Mouse (Mus musculus) lung, embryonic 16.5 days (tissue): ENCODE measurements around the gene Timm22. TPM values are rescaled to one million over a fixed set of nuclear protein-coding genes. Genes with fewer than 3 reads are reported as not detected.

Experiments
- ATAC-seq: fragments of 200-750 bp; cut with Nextera tagmentation; 2 replicates; pipeline ENCODE4 v1.8.0; 2017; ENCODE audit warnings: low read depth, mild to moderate bottlenecking, moderate library complexity
- H3K27ac ChIP-seq: fragments of 300-500 bp; sonication (generic); 2 replicates; pipeline ENCODE4 v1.5.1; 2014; ENCODE audit warnings: mild to moderate bottlenecking, control low read depth, low read length
- H3K27me3 ChIP-seq: fragments of 300-500 bp; sonication (generic); 2 replicates; pipeline ENCODE4 v1.6.1; 2014; ENCODE audit warnings: low read depth, low read length, mixed read lengths; ENCODE audit not compliant: control insufficient read depth, insufficient read depth
- H3K36me3 ChIP-seq: fragments of 300-500 bp; sonication (generic); 2 replicates; pipeline ENCODE4 v1.6.1; 2014; ENCODE audit warnings: low read length; ENCODE audit not compliant: control insufficient read depth, insufficient read depth
- H3K4me1 ChIP-seq: fragments of 300-500 bp; sonication (generic); replicated peaks from 2 replicates; pipeline ENCODE4 v1.6.1; 2014; ENCODE audit warnings: low read length, mixed read lengths; ENCODE audit not compliant: control insufficient read depth, insufficient read depth
- H3K4me2 ChIP-seq: fragments of 300-500 bp; sonication (generic); 2 replicates; pipeline ENCODE4 v1.6.1; 2014; ENCODE audit warnings: low read depth, low read length, control low read depth
- H3K4me3 ChIP-seq: fragments of 300-500 bp; sonication (generic); 2 replicates; pipeline ENCODE4 v1.5.1; 2014; ENCODE audit warnings: mild to moderate bottlenecking, low read length, control low read depth
- H3K9ac ChIP-seq: fragments of 300-500 bp; sonication (generic); 2 replicates; pipeline ENCODE4 v1.6.1; 2014; ENCODE audit warnings: low read length, control low read depth
- H3K9me3 ChIP-seq: fragments of 300-500 bp; sonication (generic); 2 replicates; pipeline ENCODE4 v1.6.1; 2016; ENCODE audit warnings: low read length; ENCODE audit not compliant: control insufficient read depth
- WGBS: fragments of 180-500 bp; shearing (Covaris S2); extraction: QIAGEN DNeasy Blood & Tissue Kit; methylation state at CpG from one replicate; pipeline ENCODE4 v1.1.7; 2014; 5-methylcytosine and 5-hydroxymethylcytosine counted together
- polyA plus RNA-seq: library from polyadenylated mRNA; unstranded; fragments of >200 nt; fragmentation: Nextera tagmentation; extraction: Ambion mirVana; gene quantifications from 2 replicates; pipeline ENCODE4 v1.2.1, GENCODE M21; 2015

Timm22 gene
- polyA plus RNA-seq, 1 experiment from 2014 or later: 97.3 TPM

- Histone ChIP-seq H3K9me3 (no peaks in the 10 kb centered on the region), H3K36me3 (no peaks in the 10 kb centered on the region), H3K27me3 (no peaks in the 10 kb centered on the region), H3K4me2 (no peak overlapping the region), H3K4me1 (peaks cover 26% of the 10 kb centered on the region), H3K4me3 (no peak overlapping the region), H3K27ac (no peak overlapping the region), H3K9ac (no peak overlapping the region)
- ATAC-seq: no peak
These were observed 36.3 kb upstream of the Timm22 start for GRCm38 (mm10) chr11:76370491-76370890.

- no peak overlapping the region for H3K27ac ChIP-seq
- 59% methylated on average over 2 of the region's 2 CpGs for WGBS
- no peaks in the 10 kb centered on the region for H3K27me3 ChIP-seq
- no peak overlapping the region for H3K9ac ChIP-seq
- no peak overlapping the region for H3K4me2 ChIP-seq
- H3K4me3 ChIP-seq: no peak overlapping the region
- no peaks in the 10 kb centered on the region for H3K36me3 ChIP-seq
- no peak for ATAC-seq
- no peaks in the 10 kb centered on the region for H3K9me3 ChIP-seq
- peaks cover 26% of the 10 kb centered on the region for H3K4me1 ChIP-seq
These were observed 34.6 kb upstream of the Timm22 start for GRCm38 (mm10) chr11:76372120-76372519.

- H3K27ac ChIP-seq: peak overlapping the region; percentile 58
- peaks cover 26% of the 10 kb centered on the region for H3K4me1 ChIP-seq
- H3K9me3 ChIP-seq: no peaks in the 10 kb centered on the region
- H3K9ac ChIP-seq: no peak overlapping the region
- H3K4me2 ChIP-seq: no peak overlapping the region
- H3K27me3 ChIP-seq: no peaks in the 10 kb centered on the region
- 45% methylated on average over 6 of the region's 6 CpGs for WGBS
- no peak overlapping the region for H3K4me3 ChIP-seq
- no peak for ATAC-seq
- no peaks in the 10 kb centered on the region for H3K36me3 ChIP-seq
These were observed 34.2 kb upstream of the Timm22 start for GRCm38 (mm10) chr11:76372534-76372933.

GRCm38 (mm10) chr11:76374491-76375185 lies 32.1 kb upstream of the Timm22 start:
- H3K36me3 ChIP-seq: no peaks in the 10 kb centered on the region
- no peak overlapping the region for H3K4me3 ChIP-seq
- H3K4me2 ChIP-seq: peak overlapping the region; percentile 28; the same call in 1 of the 2 replicates
- peak overlapping the region; percentile 33 for H3K9ac ChIP-seq
- 24% methylated on average over 17 of the region's 17 CpGs for WGBS
- no peaks in the 10 kb centered on the region for H3K9me3 ChIP-seq
- peak overlapping the region; percentile 90 for H3K27ac ChIP-seq
- no peaks in the 10 kb centered on the region for H3K27me3 ChIP-seq
- ATAC-seq: peak; percentile 91
- peaks cover 24% of the 10 kb centered on the region for H3K4me1 ChIP-seq

- 86% methylated on average over 3 of the region's 3 CpGs for WGBS
- ATAC-seq: no peak
- Histone ChIP-seq H3K27me3 (peaks cover 3% of the 10 kb centered on the region; the same call in 1 of the 2 replicates), H3K27ac (no peak overlapping the region), H3K9me3 (no peaks in the 10 kb centered on the region), H3K4me2 (no peak overlapping the region), H3K4me3 (no peak overlapping the region), H3K9ac (no peak overlapping the region), H3K36me3 (no peaks in the 10 kb centered on the region), H3K4me1 (peaks cover 33% of the 10 kb centered on the region)
These were observed 30.3 kb upstream of the Timm22 start for GRCm38 (mm10) chr11:76376425-76376824.

DNA sequence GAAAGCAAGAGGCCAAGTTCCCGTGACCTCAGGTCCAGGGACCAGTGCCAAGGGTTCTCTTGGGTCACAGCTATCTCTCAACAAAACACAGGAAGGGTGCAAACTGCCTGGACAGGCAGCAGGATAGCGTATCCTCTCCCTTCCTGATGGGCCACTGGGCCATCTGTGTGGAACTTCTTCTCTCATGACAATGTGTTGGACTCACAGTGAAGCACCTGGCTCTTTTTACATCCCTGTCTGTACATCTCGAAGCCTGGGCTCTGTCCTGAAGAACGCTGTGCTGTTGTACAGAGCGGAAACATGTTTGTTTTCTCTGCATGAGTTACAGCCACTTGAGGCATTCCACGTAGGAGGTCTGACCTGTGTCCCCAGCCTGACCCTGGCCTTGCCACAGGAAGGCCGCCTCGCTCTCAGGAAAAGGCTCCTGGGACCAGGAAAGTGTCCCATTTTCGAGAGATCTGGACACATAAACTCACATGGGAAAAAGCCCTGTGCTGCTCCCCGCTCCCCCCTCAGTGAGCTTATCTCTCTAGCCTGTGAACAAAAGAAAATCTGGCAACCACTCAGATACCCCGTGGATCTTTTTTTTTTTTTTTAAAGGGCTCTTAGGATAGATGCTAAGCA lies 26.7 kb upstream of the Timm22 start:
- Histone ChIP-seq H3K4me3 (no peak overlapping the region), H3K4me2 (no peak overlapping the region), H3K9me3 (no peaks in the 10 kb centered on the region), H3K4me1 (peaks cover 19% of the 10 kb centered on the region), H3K36me3 (no peaks in the 10 kb centered on the region), H3K27ac (no peak overlapping the region), H3K9ac (no peak overlapping the region), H3K27me3 (peaks cover 4% of the 10 kb centered on the region; the same call in 1 of the 2 replicates)
- ATAC-seq: 0 out of 2 replicates have a peak, but pooled peaks have one; percentile 21
- WGBS: 29% methylated on average over 11 of the region's 11 CpGs

GRCm38 (mm10) chr11:76381201-76381885 lies 25.4 kb upstream of the Timm22 start:
- Histone ChIP-seq H3K27me3 (peaks cover 4% of the 10 kb centered on the region; the same call in 1 of the 2 replicates), H3K9ac (no peak overlapping the region), H3K9me3 (no peaks in the 10 kb centered on the region), H3K36me3 (no peaks in the 10 kb centered on the region), H3K4me2 (no peak overlapping the region), H3K4me1 (peaks cover 17% of the 10 kb centered on the region), H3K4me3 (no peak overlapping the region), H3K27ac (no peak overlapping the region)
- no peak for ATAC-seq
- WGBS: 75% methylated on average over 15 of the region's 15 CpGs

- no peak overlapping the region for H3K4me2 ChIP-seq
- ATAC-seq: no peak
- H3K4me1 ChIP-seq: peaks cover 17% of the 10 kb centered on the region
These were observed 23.9 kb upstream of the Timm22 start for GRCm38 (mm10) chr11:76382711-76383324.

DNA sequence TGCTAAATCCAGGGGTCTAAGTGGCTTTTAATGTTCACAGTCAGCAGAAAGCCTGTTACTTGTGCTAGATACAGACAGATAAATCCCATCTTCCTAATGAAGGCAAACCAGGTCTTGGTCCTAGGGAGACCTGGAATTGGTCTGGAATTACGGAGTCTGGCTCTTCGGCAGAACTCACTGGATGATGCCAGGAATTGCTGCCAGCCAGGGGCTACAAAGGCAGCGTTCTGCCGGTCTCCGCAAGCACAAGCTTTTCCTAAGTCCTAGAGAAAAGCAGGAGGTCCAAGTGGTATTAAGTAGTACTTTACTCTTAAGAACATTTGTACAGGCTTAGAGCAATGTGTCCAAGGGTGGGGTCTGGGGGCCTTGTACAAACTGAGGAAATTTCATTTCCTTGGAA lies 22.4 kb upstream of the Timm22 start:
- H3K9ac ChIP-seq: no peak overlapping the region
- H3K4me1 ChIP-seq: peaks cover 26% of the 10 kb centered on the region
- H3K9me3 ChIP-seq: no peaks in the 10 kb centered on the region

More at GRCm38 (mm10) chr11:76382711-76383324, 23.9 kb upstream of the Timm22 start:
- WGBS: 64% methylated on average over 13 of the region's 13 CpGs
- H3K36me3 ChIP-seq: no peaks in the 10 kb centered on the region
- H3K9me3 ChIP-seq: no peaks in the 10 kb centered on the region
- H3K9ac ChIP-seq: no peak overlapping the region
- no peak overlapping the region for H3K27ac ChIP-seq
- H3K4me3 ChIP-seq: no peak overlapping the region
- H3K27me3 ChIP-seq: peaks cover 6% of the 10 kb centered on the region

More for the DNA sequence above, 22.4 kb upstream of the Timm22 start:
- H3K4me3 ChIP-seq: no peak overlapping the region
- peak; percentile 39 for ATAC-seq
- H3K4me2 ChIP-seq: no peak overlapping the region
- WGBS: 50% methylated on average over 5 of the region's 5 CpGs
- peaks cover 6% of the 10 kb centered on the region for H3K27me3 ChIP-seq
- no peaks in the 10 kb centered on the region for H3K36me3 ChIP-seq
- H3K27ac ChIP-seq: no peak overlapping the region
